Mouse (Mus musculus) hindbrain, embryonic 14.5 days (tissue): Measurements from ENCODE around the gene Tefm. TPM values are rescaled to one million over a fixed set of nuclear protein-coding genes. Genes with fewer than 3 reads are reported as not detected.

Source experiments
- ATAC-seq: fragments of 200-750 bp; cut with Nextera tagmentation; 2 replicates; pipeline ENCODE4 v1.8.0; 2017; ENCODE audit warnings: moderate number of reproducible peaks, mild to moderate bottlenecking, moderate TSS enrichment, moderate library complexity; ENCODE audit not compliant: low FRiP score
- DNase-seq: peaks from one replicate; pipeline ENCODE4 v3.0.0-alpha.2; 2015; ENCODE audit warnings: low spot score
- H3K27ac ChIP-seq: fragments of 300-500 bp; sonication (generic); 2 replicates; pipeline ENCODE4 v1.5.1; 2014; ENCODE audit warnings: mild to moderate bottlenecking, moderate library complexity
- H3K27me3 ChIP-seq: fragments of 300-500 bp; sonication (generic); 2 replicates; pipeline ENCODE4 v1.6.1; 2014; ENCODE audit warnings: mild to moderate bottlenecking, low read length, mixed read lengths; ENCODE audit not compliant: control insufficient read depth, insufficient read depth
- H3K36me3 ChIP-seq: fragments of 300-500 bp; sonication (generic); replicated peaks from 2 replicates; pipeline ENCODE4 v1.6.1; 2014; ENCODE audit not compliant: control insufficient read depth, insufficient read depth
- H3K4me1 ChIP-seq: fragments of 300-500 bp; sonication (generic); replicated peaks from 2 replicates; pipeline ENCODE4 v1.6.1; 2014; ENCODE audit warnings: antibody characterized with exemption, low read length, mixed read lengths; ENCODE audit not compliant: control insufficient read depth, insufficient read depth
- H3K4me2 ChIP-seq: fragments of 300-500 bp; sonication (generic); replicated peaks from 2 replicates; pipeline ENCODE4 v1.6.1; 2014; ENCODE audit warnings: mild to moderate bottlenecking, moderate library complexity
- H3K4me3 ChIP-seq: fragments of 300-500 bp; sonication (generic); replicated peaks from 2 replicates; pipeline ENCODE4 v1.5.1; 2014; ENCODE audit warnings: mild to moderate bottlenecking, low read length
- H3K9ac ChIP-seq: fragments of 300-500 bp; sonication (generic); 2 replicates; pipeline ENCODE4 v1.6.1; 2014
- H3K9me3 ChIP-seq: fragments of 300-500 bp; sonication (generic); 2 replicates; pipeline ENCODE4 v1.6.1; 2016; ENCODE audit warnings: low read length; ENCODE audit not compliant: control insufficient read depth
- WGBS: fragments of 180-500 bp; shearing (Covaris S2); extraction: QIAGEN DNeasy Blood & Tissue Kit; methylation state at CpG from one replicate; pipeline ENCODE4 v1.1.7; 2014; 5-methylcytosine and 5-hydroxymethylcytosine counted together
- polyA plus RNA-seq: library from polyadenylated mRNA; unstranded; fragments of >200 nt; fragmentation: Nextera tagmentation; extraction: Ambion mirVana; gene quantifications from 2 replicates; pipeline ENCODE4 v1.2.1, GENCODE M21; 2014

The Tefm gene
- polyA plus RNA-seq, 1 experiment from 2014 or later, result 24.3 TPM

DNA sequence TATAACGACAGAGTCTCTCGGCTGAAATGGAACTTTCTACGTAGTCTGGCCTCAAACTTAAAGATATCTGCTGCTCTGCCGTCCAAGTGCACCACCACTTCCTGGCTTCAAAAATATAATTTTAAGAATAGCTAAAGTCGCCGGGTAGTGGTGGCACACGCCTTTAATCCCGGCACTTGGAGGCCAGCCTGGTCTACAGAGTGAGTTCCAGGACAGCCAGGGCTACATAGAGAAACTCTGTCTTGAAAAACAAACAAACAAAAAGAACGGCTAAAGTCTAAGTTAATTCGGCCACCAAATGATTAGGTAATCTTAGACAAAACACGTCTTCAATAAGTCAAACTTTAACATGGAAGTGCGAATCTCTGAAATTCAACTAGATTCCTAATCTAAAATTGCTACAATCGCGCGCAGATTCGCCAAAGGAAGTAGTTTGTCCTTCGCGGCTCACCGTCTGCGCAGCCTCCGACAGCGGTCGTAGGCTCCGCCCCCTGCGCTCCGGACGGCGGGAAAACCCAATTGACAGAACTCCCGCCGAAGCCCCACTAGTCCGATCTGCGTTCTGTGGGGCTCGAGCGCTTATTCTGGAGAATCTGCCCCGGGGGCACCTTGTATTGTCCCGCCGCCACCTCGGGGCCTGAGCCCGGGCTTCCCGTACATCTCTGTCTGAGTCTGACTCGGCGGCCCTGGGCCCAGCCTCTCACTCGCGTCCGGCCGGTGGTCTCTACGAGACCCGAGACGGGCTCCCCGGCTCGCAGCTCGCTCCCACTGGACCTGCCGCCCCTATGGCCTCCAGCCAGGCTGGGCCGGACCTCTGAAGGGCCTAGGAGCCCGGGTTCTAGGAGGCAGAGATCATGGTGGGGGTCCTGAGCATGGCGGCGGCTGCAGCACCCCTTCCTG is 52.8 kb downstream of the Tefm start, which contains the start of gene Atad5:
Gene Atad5, plus strand, starts transcription at position 484 of the 900 bp plus-strand sequence.
- WGBS, result 6% methylated on average over 57 of the region's 57 CpGs
- DNase-seq (peak; percentile 95), ATAC-seq (peak; percentile 68; the same call in 1 of the 2 replicates)
- H3K9me3 ChIP-seq, result no peaks in the 10 kb centered on the region
- 0 out of 2 replicates have a peak, but pooled peaks cover 2% of the 10 kb centered on the region for H3K36me3 ChIP-seq
- peak within 1 kb of the TSS; percentile 79 for H3K9ac ChIP-seq
- peak within 1 kb of the TSS; percentile 60 for H3K4me2 ChIP-seq
- H3K4me3 ChIP-seq, result peak within 1 kb of the TSS; percentile 86
- no peaks in the 10 kb centered on the region for H3K27me3 ChIP-seq
- H3K27ac ChIP-seq, result no peak within 1 kb of the TSS
- H3K4me1 ChIP-seq, result peaks cover 10% of the 10 kb centered on the region; the same call in 1 of the 2 replicates

DNA sequence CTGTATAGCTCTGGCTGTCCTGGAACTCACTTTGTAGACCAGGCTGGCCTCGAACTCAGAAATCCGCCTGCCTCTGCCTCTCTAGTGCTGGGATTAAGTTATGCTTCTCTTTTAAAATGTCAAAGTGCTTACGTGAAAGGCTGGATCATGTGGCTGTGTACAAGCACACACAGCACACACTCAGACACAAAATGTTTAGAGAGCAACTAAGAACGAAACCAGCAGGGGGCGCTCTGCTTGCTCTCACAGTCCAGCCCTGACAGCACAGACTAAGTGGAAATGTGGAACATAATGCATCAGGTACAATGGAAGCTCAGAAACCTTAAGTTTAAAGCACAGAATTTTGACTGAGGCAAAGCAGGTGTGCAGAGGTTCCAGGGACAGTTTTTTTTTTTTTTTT is 55.1 kb downstream of the Tefm start:
- DNase-seq (peak; percentile 77), ATAC-seq (peak; percentile 53; the same call in 1 of the 2 replicates)
- Histone ChIP-seq H3K27me3 (no peaks in the 10 kb centered on the region), H3K9me3 (no peaks in the 10 kb centered on the region), H3K36me3 (no peaks in the 10 kb centered on the region), H3K4me3 (no peak overlapping the region), H3K9ac (no peak overlapping the region), H3K4me2 (no peak overlapping the region), H3K27ac (no peak overlapping the region), H3K4me1 (peaks cover 10% of the 10 kb centered on the region; the same call in 1 of the 2 replicates)
- WGBS, result 17% methylated on average over 5 of the region's 5 CpGs

Other genes starting within 250 kb of the Tefm start
- 45.2 and 50.1 TPM in 2 replicates for gene Utp6, start 179.8 kb downstream of the Tefm start, polyA plus RNA-seq
- 15.3 and 17.2 TPM in 2 replicates for gene Suz12, start 149.1 kb downstream of the Tefm start, polyA plus RNA-seq
- gene Crlf3, start 61.2 kb downstream of the Tefm start, polyA plus RNA-seq, result 10.7 and 12.3 TPM in 2 replicates
- 5.0 and 5.4 TPM in 2 replicates for gene Atad5, start 52.8 kb downstream of the Tefm start, polyA plus RNA-seq
- gene Adap2, start 11.9 kb upstream of the Tefm start, polyA plus RNA-seq, result 3.4 and 3.6 TPM in 2 replicates
- gene Rnf135, start 41.7 kb upstream of the Tefm start, polyA plus RNA-seq, result 3.4 and 3.7 TPM in 2 replicates
- 79.0 and 90.3 TPM in 2 replicates for gene Rhot1, start 66.8 kb upstream of the Tefm start, polyA plus RNA-seq
- gene Rhbdl3, start 158.7 kb upstream of the Tefm start, polyA plus RNA-seq, result 4.6 and 5.4 TPM in 2 replicates
- 37.6 and 40.4 TPM in 2 replicates for gene 5730455P16Rik, start 235.9 kb upstream of the Tefm start, polyA plus RNA-seq
- gene Zfp207, start 241.1 kb upstream of the Tefm start, polyA plus RNA-seq, result 190 and 213 TPM in 2 replicates